Mouse (Mus musculus) spleen, adult 12 weeks (tissue): ENCODE results near the gene Ltbp1.

ENCODE experiments used
- DNase-seq: peaks from one replicate; pipeline ENCODE4 v3.0.0; 2022; ENCODE audit warnings: low spot score

The Ltbp1 gene

GRCm38 (mm10) chr17:75367486-75368155 is 362.3 kb downstream of the Ltbp1 start:
- no peak for DNase-seq

GRCm38 (mm10) chr17:75368580-75368979 is 363.2 kb downstream of the Ltbp1 start:
- DNase-seq = no peak

GRCm38 (mm10) chr17:75369351-75369750 is 364.0 kb downstream of the Ltbp1 start:
- DNase-seq = no peak

GRCm38 (mm10) chr17:75370120-75370519 is 364.8 kb downstream of the Ltbp1 start:
- no peak for DNase-seq

GRCm38 (mm10) chr17:75371650-75372049 is 366.3 kb downstream of the Ltbp1 start:
- no peak for DNase-seq

- peak; percentile 15 for DNase-seq
Observed at GRCm38 (mm10) chr17:75372371-75372770, 367.0 kb downstream of the Ltbp1 start.

- no peak for DNase-seq
Observed at GRCm38 (mm10) chr17:75374287-75375024, 369.1 kb downstream of the Ltbp1 start.

GRCm38 (mm10) chr17:75378256-75378871 is 373.0 kb downstream of the Ltbp1 start:
- DNase-seq = no peak

- DNase-seq = no peak
Observed at GRCm38 (mm10) chr17:75380167-75380566, 374.8 kb downstream of the Ltbp1 start.

- no peak for DNase-seq
Observed at GRCm38 (mm10) chr17:75388402-75388801, 383.0 kb downstream of the Ltbp1 start.

GRCm38 (mm10) chr17:75390142-75390541 is 384.8 kb downstream of the Ltbp1 start:
- DNase-seq = no peak

GRCm38 (mm10) chr17:75391429-75392192 is 386.2 kb downstream of the Ltbp1 start:
- no peak for DNase-seq

- DNase-seq = no peak
Observed at GRCm38 (mm10) chr17:75406405-75406804, 401.0 kb downstream of the Ltbp1 start.

- no peak for DNase-seq
Observed at GRCm38 (mm10) chr17:75416861-75417260, 411.5 kb downstream of the Ltbp1 start.

GRCm38 (mm10) chr17:75434152-75434551 is 428.8 kb downstream of the Ltbp1 start:
- no peak for DNase-seq

GRCm38 (mm10) chr17:75434871-75435270 is 429.5 kb downstream of the Ltbp1 start:
- DNase-seq = no peak

GRCm38 (mm10) chr17:75435599-75435998 is 430.2 kb downstream of the Ltbp1 start, which contains the start of gene Rasgrp3:
Rasgrp3 (plus strand) TSS chr17:75435896.
- DNase-seq = no peak

- DNase-seq = no peak
Observed at GRCm38 (mm10) chr17:75436095-75436494, 430.7 kb downstream of the Ltbp1 start.

- DNase-seq = no peak
Observed at GRCm38 (mm10) chr17:75436819-75437218, 431.5 kb downstream of the Ltbp1 start.

- no peak for DNase-seq
Observed at GRCm38 (mm10) chr17:75437239-75437750, 431.9 kb downstream of the Ltbp1 start.

GRCm38 (mm10) chr17:75438162-75438561 is 432.8 kb downstream of the Ltbp1 start:
- no peak for DNase-seq

- DNase-seq = no peak
Observed at GRCm38 (mm10) chr17:75439062-75439461, 433.7 kb downstream of the Ltbp1 start.
